Mouse (Mus musculus) cerebellum, postnatal 36 days (tissue): ENCODE measurements around the gene Prrg2.

ENCODE experiments used
- DNase-seq, 2 experiments: peaks; one replicate each; pipeline ENCODE4 v3.0.0; 2021 to 2022; ENCODE audit warnings: mixed read lengths in 2 of 2

The Prrg2 gene

GRCm38 (mm10) chr7:45056329-45056971 is 6.0 kb downstream of the Prrg2 start:
- DNase-seq = no peak

- DNase-seq = peak; percentile 86 to 90
Measured at GRCm38 (mm10) chr7:45053931-45054510, 8.5 kb downstream of the Prrg2 start.

- peak; percentile 66 to 67 for DNase-seq
Measured at GRCm38 (mm10) chr7:45053117-45053930, 9.2 kb downstream of the Prrg2 start.

GRCm38 (mm10) chr7:45052862-45053116 is 9.7 kb downstream of the Prrg2 start, which contains the start of gene Prr12:
TSS of gene Prr12 (minus strand) at chr7:45052881.
- no peak for DNase-seq

GRCm38 (mm10) chr7:45052181-45052861 is 10.2 kb downstream of the Prrg2 start:
- DNase-seq = peak; percentile 45 to 47

GRCm38 (mm10) chr7:45051601-45051974 is 10.9 kb downstream of the Prrg2 start:
- DNase-seq = no peak

GRCm38 (mm10) chr7:45050945-45051600 is 11.4 kb downstream of the Prrg2 start:
- peak; percentile 70 to 76 for DNase-seq

GRCm38 (mm10) chr7:45048923-45049657 is 13.4 kb downstream of the Prrg2 start:
- DNase-seq = no peak

- DNase-seq = no peak
Measured at GRCm38 (mm10) chr7:45048001-45048890, 14.2 kb downstream of the Prrg2 start.

- DNase-seq = no peak
Measured at GRCm38 (mm10) chr7:45047491-45047890, 15.0 kb downstream of the Prrg2 start.

GRCm38 (mm10) chr7:45046853-45047350 is 15.6 kb downstream of the Prrg2 start:
- no peak for DNase-seq

GRCm38 (mm10) chr7:45045741-45046140 is 16.7 kb downstream of the Prrg2 start:
- no peak for DNase-seq

GRCm38 (mm10) chr7:45043307-45043706 is 19.2 kb downstream of the Prrg2 start:
- no peak for DNase-seq

- DNase-seq = no peak
Measured at GRCm38 (mm10) chr7:45040851-45041250, 21.6 kb downstream of the Prrg2 start.

GRCm38 (mm10) chr7:45038411-45038810 is 24.1 kb downstream of the Prrg2 start:
- no peak for DNase-seq

GRCm38 (mm10) chr7:45037720-45038361 is 24.6 kb downstream of the Prrg2 start:
- DNase-seq = peak; percentile 52 to 57

GRCm38 (mm10) chr7:45036702-45037101 is 25.8 kb downstream of the Prrg2 start:
- no peak for DNase-seq

- DNase-seq = no peak
Measured at GRCm38 (mm10) chr7:45035631-45036030, 26.8 kb downstream of the Prrg2 start.

GRCm38 (mm10) chr7:45033722-45034359 is 28.6 kb downstream of the Prrg2 start:
- DNase-seq = no peak

GRCm38 (mm10) chr7:45030857-45031256 is 31.6 kb downstream of the Prrg2 start:
- DNase-seq = no peak
